Mouse (Mus musculus): ENCODE measurements around the gene Ndrg3. TPM values are rescaled to one million over a fixed set of nuclear protein-coding genes. Genes with fewer than 3 reads are reported as not detected.

Gene Ndrg3
- polyA plus RNA-seq, 1 experiment from 2014 or later = 39.5 TPM

DNA sequence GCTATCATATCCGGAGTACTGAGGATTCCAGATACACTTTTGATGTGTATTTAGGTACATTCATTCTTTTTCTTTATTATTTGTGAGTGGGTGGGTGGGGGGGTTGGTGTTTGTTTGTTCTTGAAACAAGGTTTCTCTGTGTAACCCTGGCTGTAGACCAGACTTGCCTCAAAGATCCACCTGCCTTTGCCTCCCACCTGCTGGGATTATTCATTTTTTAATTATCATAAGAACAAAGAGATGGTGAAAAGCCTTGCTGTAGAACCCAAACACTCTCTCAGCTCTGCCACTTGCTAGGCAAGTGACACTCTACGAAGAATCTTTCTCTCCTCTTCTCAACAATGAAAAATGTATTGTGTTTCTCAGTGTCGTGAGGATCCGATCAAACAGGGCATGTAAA, 27.4 kb upstream of the Ndrg3 start:
- H3K4me3 ChIP-seq (replicated peaks) = no peak overlapping the region
- no peak for ATAC-seq (ENCODE audit: insufficient read depth, low FRiP score, low read depth)
- H3K36me3 ChIP-seq = peaks cover 67% of the 10 kb centered on the region
- no peak overlapping the region for H3K27ac ChIP-seq
- 89% methylated on average over 4 of the region's 4 CpGs for WGBS
- H3K4me2 ChIP-seq = no peak overlapping the region
- no peaks in the 10 kb centered on the region for H3K4me1 ChIP-seq
- no peaks in the 10 kb centered on the region for H3K9me3 ChIP-seq
- H3K27me3 ChIP-seq (replicated peaks) = no peaks in the 10 kb centered on the region
- H3K9ac ChIP-seq = no peak overlapping the region

DNA sequence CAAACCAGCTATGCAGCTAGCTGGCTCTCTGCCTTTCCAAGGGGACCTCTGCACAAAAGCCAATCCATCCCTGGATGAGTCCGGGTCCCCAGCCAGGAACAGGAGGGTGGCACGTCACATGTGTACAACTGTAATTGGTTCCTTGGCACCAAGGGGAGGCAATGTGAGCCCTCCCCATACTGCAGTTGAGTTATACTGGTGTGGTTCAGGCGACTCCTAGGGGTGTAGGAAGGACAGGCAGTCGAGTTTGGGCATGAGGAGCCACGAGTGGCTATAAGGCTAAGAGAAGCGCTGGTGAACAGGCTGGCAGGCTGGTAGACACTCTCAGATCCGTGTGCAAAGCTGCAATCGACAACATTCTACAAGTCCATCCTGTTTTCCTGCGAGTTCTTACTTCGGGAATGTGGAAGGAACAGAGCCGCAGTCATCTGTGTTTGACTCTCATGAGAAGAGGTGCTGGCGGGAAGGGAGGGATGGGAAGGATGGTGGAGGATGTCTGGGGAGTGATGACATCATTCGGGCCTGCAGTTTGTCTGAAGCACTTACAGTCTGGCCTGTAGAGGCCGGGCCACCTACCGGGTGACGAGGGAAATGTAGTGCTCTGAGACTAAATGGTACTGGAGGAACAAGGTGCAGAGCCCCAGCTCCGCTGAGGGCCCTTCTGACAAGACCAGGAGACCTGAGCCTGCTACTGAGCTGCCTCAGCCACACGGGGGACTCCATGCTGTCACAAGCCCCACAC, 24.8 kb upstream of the Ndrg3 start:
- WGBS = 78% methylated on average over 18 of the region's 18 CpGs
- peaks cover 46% of the 10 kb centered on the region for H3K36me3 ChIP-seq

DNA sequence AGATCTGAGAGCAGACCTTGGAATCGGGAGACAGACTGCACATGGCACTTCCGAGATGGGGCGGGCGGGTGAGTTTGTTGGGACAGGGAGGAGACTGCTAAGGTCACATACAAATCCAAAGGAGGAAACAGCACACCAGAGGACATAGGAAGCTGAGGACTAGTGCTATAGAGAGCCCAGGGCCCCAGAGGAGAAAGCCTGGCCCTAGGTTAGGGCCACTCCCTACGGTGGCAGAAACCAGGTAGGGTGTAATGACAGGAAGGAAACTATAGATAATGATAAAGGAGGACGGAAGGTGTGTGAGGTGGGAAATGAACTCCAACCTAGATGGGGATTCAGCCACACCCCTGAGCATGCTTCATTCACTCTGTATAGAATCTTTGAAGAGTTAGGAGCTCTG, 20.5 kb upstream of the Ndrg3 start:
- H3K36me3 ChIP-seq = peaks cover 14% of the 10 kb centered on the region
- peaks cover 11% of the 10 kb centered on the region for H3K4me1 ChIP-seq
- no peak overlapping the region for H3K4me3 ChIP-seq (replicated peaks)
- WGBS = 72% methylated on average over 6 of the region's 6 CpGs
- no peak overlapping the region for H3K27ac ChIP-seq
- H3K9me3 ChIP-seq = no peaks in the 10 kb centered on the region
- no peaks in the 10 kb centered on the region for H3K27me3 ChIP-seq (replicated peaks)
- H3K9ac ChIP-seq = no peak overlapping the region
- ATAC-seq (ENCODE audit: insufficient read depth, low FRiP score, low read depth) = no peak; the same call in 1 of the 2 replicates
- no peak overlapping the region for H3K4me2 ChIP-seq

More for the DNA sequence above, 24.8 kb upstream of the Ndrg3 start:
- no peaks in the 10 kb centered on the region for H3K27me3 ChIP-seq (replicated peaks)
- no peaks in the 10 kb centered on the region for H3K9me3 ChIP-seq
- H3K9ac ChIP-seq = no peak overlapping the region
- H3K4me2 ChIP-seq = no peak overlapping the region
- no peak overlapping the region for H3K4me3 ChIP-seq (replicated peaks)
- H3K27ac ChIP-seq = no peak overlapping the region
- ATAC-seq (ENCODE audit: insufficient read depth, low FRiP score, low read depth) = no peak
- H3K4me1 ChIP-seq = no peaks in the 10 kb centered on the region

DNA sequence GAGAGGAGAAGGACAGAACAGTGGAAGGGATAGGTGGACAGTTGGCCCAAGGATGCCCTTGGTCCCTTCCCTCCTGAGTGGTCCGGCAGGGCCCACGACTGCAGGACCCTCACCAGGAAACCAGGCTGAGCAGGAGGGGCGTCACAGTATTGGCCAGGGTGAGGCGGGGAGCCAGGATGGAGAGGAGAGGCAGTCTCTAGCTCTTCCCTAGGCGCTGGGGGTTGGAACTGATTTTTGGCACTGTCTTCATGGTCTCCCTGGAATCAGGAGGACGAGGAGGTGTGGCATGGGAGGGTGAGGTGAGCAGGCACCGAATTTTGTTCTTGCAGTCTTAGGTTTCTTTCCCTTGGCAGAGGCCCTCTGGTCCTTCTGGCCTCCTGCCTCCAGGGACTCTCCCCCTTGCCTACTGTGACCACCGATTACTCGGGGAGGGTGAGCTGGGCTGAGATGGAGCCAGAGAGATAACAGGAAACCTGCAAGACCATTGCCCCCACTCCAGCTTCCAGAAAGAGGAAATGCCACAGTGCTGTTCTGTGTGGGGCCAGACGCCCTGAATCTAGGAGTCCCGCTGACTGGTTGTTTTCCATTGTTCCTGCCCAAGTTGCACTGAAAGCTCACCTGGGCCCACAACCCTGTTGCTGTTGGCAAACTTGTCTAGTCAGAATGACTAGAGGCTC, 18.9 kb upstream of the Ndrg3 start:
- WGBS = 42% methylated on average over 11 of the region's 11 CpGs
- no peak for ATAC-seq (ENCODE audit: insufficient read depth, low FRiP score, low read depth)
- Histone ChIP-seq H3K9ac (no peak overlapping the region), H3K4me2 (no peak overlapping the region), H3K27me3 (replicated peaks) (no peaks in the 10 kb centered on the region), H3K36me3 (peaks cover 4% of the 10 kb centered on the region; the same call in 1 of the 2 replicates), H3K4me1 (peaks cover 18% of the 10 kb centered on the region), H3K9me3 (no peaks in the 10 kb centered on the region), H3K4me3 (replicated peaks) (no peak overlapping the region), H3K27ac (no peak overlapping the region)

DNA sequence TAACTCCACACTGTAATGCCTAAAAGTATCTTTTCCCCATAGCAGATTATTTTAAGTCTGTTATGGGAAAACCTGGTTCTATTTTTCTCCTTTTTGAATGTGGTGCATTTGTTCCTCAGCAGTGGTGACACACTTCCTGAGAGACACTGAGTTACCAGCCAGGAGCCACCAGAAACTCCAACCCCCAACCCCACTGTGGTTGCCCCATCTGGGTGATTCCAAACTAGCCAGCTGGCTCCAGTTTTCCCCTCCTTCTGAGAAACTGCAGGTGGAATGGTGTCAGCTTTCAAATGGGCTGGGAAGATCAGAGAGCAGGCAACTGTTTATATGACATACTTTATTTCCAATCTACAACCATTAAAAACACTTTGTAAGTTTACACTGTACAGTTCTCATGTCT, 18.3 kb upstream of the Ndrg3 start:
- Histone ChIP-seq H3K9me3 (no peaks in the 10 kb centered on the region), H3K36me3 (peaks cover 4% of the 10 kb centered on the region; the same call in 1 of the 2 replicates), H3K4me1 (peaks cover 21% of the 10 kb centered on the region), H3K27me3 (replicated peaks) (no peaks in the 10 kb centered on the region), H3K9ac (no peak overlapping the region), H3K4me3 (replicated peaks) (no peak overlapping the region), H3K27ac (no peak overlapping the region), H3K4me2 (no peak overlapping the region)
- ATAC-seq (ENCODE audit: insufficient read depth, low FRiP score, low read depth) = no peak

DNA sequence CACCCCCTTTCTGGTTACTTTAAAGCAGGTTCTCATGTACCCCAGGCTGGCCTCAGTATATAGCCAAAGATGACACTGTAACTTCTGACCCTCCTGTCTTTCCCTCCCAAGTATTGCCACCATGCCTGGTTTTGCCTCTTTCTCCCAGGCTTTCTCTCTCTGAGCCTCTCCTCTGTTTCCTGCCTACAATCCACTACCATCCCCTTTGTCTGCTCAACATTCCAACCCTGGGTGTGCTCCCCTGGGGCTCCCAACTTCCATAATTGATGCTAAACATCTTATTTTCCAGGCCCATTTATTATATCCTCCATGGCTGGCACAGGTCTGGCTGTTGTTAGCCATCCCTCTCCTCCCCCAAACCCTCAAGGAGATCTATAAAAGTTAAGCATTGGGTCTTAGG, 16.7 kb upstream of the Ndrg3 start:
- H3K9ac ChIP-seq = no peak overlapping the region
- H3K4me3 ChIP-seq (replicated peaks) = no peak overlapping the region
- H3K36me3 ChIP-seq = peaks cover 7% of the 10 kb centered on the region; the same call in 1 of the 2 replicates
- H3K9me3 ChIP-seq = no peaks in the 10 kb centered on the region
- H3K4me2 ChIP-seq = no peak overlapping the region
- no peak for ATAC-seq (ENCODE audit: insufficient read depth, low FRiP score, low read depth)
- peaks cover 21% of the 10 kb centered on the region for H3K4me1 ChIP-seq
- H3K27me3 ChIP-seq (replicated peaks) = no peaks in the 10 kb centered on the region
- no peak overlapping the region for H3K27ac ChIP-seq

DNA sequence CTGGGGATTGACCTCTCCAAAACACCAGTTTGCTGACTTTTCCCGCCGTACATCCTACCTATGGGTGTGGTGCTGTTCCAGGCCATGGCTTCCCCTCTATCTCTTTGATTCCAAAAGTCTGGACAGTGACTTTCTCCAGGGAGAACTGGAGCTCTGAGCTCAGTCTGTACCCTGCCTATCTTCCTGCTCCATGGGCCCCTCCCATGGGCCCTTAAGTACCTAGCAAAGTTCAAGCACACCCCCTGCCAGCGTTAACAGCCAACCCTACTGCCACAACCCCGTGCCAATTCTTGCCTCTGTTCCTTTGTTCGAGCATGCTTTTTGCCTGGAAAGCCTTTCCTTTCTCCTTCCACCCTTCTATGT, 15.4 kb upstream of the Ndrg3 start:
- H3K9me3 ChIP-seq = no peaks in the 10 kb centered on the region
- H3K4me3 ChIP-seq (replicated peaks) = peak overlapping the region; percentile 62
- peak overlapping the region; percentile 83 for H3K4me2 ChIP-seq
- 25% methylated on average over 5 of the region's 5 CpGs for WGBS
- H3K27me3 ChIP-seq (replicated peaks) = no peaks in the 10 kb centered on the region
- H3K9ac ChIP-seq = peak overlapping the region; percentile 51
- peak; percentile 20; the same call in 1 of the 2 replicates for ATAC-seq (ENCODE audit: insufficient read depth, low FRiP score, low read depth)
- peaks cover 11% of the 10 kb centered on the region; the same call in 1 of the 2 replicates for H3K36me3 ChIP-seq
- peaks cover 21% of the 10 kb centered on the region for H3K4me1 ChIP-seq
- H3K27ac ChIP-seq = peak overlapping the region; percentile 68

DNA sequence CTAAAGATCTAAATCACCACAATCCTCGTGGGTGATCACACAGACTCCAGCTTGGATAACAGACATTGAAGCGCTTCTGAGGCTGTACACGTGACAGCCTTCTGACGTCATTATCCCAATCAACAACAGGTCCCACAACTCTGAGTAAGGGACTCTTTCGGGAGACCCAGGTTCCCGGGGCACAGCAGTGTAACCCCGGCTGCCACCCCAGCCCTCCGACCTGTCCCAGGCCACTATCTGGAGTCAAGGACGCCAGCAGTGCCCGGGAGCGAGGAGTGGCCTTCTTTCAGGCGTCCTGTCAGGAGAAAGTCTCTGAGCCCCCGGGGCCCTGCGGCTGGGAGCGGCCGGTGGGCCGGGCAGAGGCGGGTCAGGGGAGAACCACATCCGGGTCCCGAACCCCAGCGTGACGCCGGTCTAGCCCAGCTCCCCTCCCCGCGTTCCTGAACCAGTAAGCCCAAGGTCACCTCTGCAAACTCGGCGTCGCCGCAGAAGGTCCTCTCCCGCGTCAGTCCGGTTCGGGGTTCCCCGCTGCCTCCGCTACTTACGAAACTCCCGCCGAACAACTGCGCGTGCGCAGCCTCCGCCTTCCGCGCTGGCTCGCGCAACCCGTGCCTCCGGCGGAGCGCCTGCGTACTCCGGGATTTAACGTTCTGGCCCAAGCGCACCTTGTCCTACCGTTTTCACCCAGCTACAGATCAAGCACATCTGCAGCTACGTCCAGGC, 14.8 kb upstream of the Ndrg3 start, which contains the start of gene Dsn1:
Dsn1 (minus strand) TSS at position 644 of the 723 bp plus-strand sequence.
- Histone ChIP-seq H3K27ac (peak within 1 kb of the TSS; percentile 68), H3K36me3 (peaks cover 11% of the 10 kb centered on the region; the same call in 1 of the 2 replicates), H3K4me3 (replicated peaks) (peak within 1 kb of the TSS; percentile 62), H3K9ac (peak within 1 kb of the TSS; percentile 51), H3K4me2 (peak within 1 kb of the TSS; percentile 83), H3K9me3 (no peaks in the 10 kb centered on the region), H3K4me1 (peaks cover 21% of the 10 kb centered on the region), H3K27me3 (replicated peaks) (no peaks in the 10 kb centered on the region)
- peak; percentile 86 for ATAC-seq (ENCODE audit: insufficient read depth, low FRiP score, low read depth)
- WGBS = under 1% methylated on average over 56 of the region's 56 CpGs

DNA sequence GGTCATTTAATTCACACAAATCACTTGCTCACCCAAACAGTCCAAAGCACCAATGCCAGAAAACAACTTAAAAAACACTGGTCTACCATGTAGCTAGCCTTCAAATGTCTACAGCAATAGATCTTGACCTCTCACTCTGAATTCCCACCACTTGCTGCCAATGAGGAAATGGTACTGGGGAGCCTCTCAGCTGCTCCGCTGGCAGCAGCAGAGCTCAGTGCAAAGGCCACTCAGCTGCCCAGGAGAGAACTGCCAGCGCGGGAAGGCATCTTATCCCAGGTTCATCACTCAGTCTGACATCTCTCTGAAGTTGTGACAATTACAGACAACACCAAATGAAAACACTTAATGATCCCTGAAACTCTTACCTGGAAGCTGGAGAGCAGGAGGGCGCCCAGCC, 10.5 kb upstream of the Ndrg3 start:
- Histone ChIP-seq H3K9ac (no peak overlapping the region), H3K36me3 (peaks cover 28% of the 10 kb centered on the region; the same call in 1 of the 2 replicates), H3K4me1 (peaks cover 10% of the 10 kb centered on the region; the same call in 1 of the 2 replicates), H3K9me3 (no peaks in the 10 kb centered on the region), H3K4me3 (replicated peaks) (no peak overlapping the region), H3K27me3 (replicated peaks) (no peaks in the 10 kb centered on the region), H3K4me2 (no peak overlapping the region), H3K27ac (no peak overlapping the region)
- WGBS = 89% methylated on average over 4 of the region's 4 CpGs
- ATAC-seq (ENCODE audit: insufficient read depth, low FRiP score, low read depth) = no peak

DNA sequence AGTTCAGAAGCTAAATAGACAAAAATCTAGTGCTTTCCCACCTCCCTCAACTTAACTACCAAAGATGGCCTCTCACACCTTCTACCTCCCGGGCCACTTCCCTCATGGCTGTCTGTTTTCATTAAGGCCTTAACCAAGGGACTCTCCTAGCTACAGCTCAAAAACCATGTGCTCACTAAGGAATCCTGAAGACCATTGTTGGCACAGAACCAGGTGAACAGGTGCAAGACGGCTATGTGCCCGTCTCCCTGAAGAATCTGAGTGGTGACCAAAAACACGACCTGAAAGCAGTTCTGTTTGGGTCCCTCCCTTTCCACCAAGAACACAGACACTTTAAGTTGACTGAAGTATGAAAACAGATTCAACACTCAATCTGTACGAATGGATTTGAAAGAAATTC, 6.4 kb upstream of the Ndrg3 start:
- no peaks in the 10 kb centered on the region for H3K4me1 ChIP-seq
- H3K4me3 ChIP-seq (replicated peaks) = no peak overlapping the region
- H3K4me2 ChIP-seq = no peak overlapping the region
- no peak overlapping the region for H3K9ac ChIP-seq
- no peak overlapping the region for H3K27ac ChIP-seq
- WGBS = 87% methylated on average over 5 of the region's 5 CpGs
- no peaks in the 10 kb centered on the region for H3K9me3 ChIP-seq
- no peaks in the 10 kb centered on the region for H3K27me3 ChIP-seq (replicated peaks)
- H3K36me3 ChIP-seq = peaks cover 33% of the 10 kb centered on the region; the same call in 1 of the 2 replicates
- no peak for ATAC-seq (ENCODE audit: insufficient read depth, low FRiP score, low read depth)

DNA sequence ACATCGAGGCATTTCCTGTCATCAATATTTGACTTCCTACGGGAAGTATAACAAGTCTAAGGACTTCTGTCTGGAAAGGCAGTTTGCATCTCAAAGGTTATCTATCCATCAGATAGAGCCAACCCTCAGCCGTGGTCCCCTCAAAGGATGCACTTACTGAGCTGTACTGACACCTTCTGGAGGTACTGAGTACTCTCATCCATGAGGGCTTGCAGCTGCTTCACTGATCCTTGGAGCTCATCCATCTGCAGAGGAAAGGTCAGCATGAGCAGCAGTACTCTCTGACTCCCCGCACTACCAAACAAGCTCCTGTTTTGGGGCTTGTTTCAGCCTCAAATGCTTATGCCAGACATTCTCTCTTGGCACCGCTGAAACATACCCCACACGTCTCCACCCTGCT, 4.7 kb upstream of the Ndrg3 start:
- ATAC-seq (ENCODE audit: insufficient read depth, low FRiP score, low read depth) = no peak
- Histone ChIP-seq H3K4me3 (replicated peaks) (no peak overlapping the region), H3K27me3 (replicated peaks) (no peaks in the 10 kb centered on the region), H3K9me3 (no peaks in the 10 kb centered on the region), H3K4me2 (no peak overlapping the region), H3K27ac (no peak overlapping the region), H3K9ac (no peak overlapping the region), H3K36me3 (peaks cover 29% of the 10 kb centered on the region; the same call in 1 of the 2 replicates), H3K4me1 (no peaks in the 10 kb centered on the region)
- WGBS = 50% methylated on average over 6 of the region's 6 CpGs

All from stomach, embryonic 15.5 days (tissue).